Mouse (Mus musculus): ENCODE measurements around the gene Rgs3.

DNA sequence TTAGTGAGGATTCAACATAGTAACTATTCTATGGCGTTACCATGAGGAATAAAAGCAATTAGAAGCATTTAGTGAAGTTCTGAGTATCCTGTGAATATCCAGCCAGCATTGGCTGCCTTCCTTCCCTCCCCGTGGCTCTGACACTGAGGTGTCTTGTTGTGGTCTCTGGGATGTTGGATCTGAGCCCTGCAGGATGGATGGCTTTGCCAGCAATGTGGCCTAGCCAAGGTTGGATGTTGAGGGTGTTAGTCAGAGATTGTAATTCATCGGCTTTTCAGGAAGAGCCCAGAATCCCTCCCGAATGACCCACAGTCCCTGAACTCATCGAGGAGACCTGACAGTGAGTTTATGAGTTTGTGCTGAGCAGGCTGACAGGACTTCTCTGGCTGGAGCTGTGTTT, 36.4 kb downstream of the Rgs3 start:
- TF ChIP-seq POLR2A (IDR thresholded peaks at IDR 0.05; ENCODE audit: borderline replicate concordance, low read depth, low read length), result no peak
- no peak for TF ChIP-seq CTCF (IDR thresholded peaks at IDR 0.05; ENCODE audit: low read depth, low read length)
